Mouse (Mus musculus) c-Kit-negative CD71-positive TER-119-positive erythroid progenitor cells, embryonic 14.5 days (primary cell): ENCODE measurements around the gene Afmid.

Source experiments
- DNase-seq: peaks from one replicate; pipeline ENCODE4 v3.0.0-alpha.2; 2013; ENCODE audit warnings: low read depth, low spot score

Gene Afmid

GRCm38 (mm10) chr11:117879676-117880075 lies 54.0 kb downstream of the Afmid start:
- DNase-seq: no peak

DNA sequence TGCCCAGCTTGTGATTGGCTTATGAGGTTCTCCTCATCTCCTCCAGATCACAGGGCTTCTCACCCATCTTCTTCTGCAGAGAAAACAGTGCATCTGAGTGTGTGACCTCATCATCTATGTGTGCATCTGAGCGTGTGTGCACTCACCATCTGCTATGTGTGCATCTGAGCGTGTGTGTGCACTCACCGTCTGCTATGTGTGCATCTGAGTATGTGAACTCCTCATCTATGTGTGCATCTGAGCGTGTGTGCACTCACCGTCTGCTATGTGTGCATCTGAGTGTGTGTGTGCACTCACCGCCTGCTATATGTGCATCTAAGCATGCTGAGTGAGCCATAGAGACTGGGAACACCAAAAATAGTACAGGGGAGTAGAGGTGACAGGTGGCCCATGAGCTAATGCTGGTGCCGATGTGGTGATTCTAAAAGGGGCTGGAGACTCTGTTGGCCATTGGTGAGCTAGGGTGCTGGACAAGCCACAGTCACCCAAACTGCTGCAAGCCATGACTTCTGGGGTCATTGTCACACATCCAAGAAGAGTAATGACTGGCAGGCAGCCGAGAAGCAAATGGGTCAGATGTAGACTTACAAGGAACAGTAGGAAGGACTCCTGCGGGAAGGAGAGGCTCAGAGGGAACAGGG lies 54.7 kb downstream of the Afmid start:
- no peak for DNase-seq

DNA sequence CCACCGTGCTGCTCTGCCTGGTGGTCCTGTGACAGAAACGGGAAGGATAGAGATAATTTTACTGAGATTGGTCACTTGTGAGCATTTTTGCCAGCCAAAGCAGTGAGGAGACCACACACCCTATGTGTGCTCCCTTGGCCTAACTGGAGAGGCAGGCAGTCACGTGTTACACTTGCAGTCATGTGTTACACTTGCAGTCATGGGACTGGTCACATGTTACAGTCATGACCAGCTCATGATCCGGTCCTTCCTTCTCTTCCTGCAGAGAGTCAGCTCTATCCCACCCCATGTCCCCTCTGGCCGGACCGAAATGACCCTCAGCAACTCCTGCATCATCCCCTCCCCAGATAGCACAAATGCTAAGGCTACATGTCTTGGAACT lies 55.2 kb downstream of the Afmid start:
- DNase-seq: no peak

GRCm38 (mm10) chr11:117881787-117882186 lies 56.1 kb downstream of the Afmid start:
- DNase-seq: no peak

- DNase-seq: no peak
Measured at GRCm38 (mm10) chr11:117882208-117882607, 56.5 kb downstream of the Afmid start.

DNA sequence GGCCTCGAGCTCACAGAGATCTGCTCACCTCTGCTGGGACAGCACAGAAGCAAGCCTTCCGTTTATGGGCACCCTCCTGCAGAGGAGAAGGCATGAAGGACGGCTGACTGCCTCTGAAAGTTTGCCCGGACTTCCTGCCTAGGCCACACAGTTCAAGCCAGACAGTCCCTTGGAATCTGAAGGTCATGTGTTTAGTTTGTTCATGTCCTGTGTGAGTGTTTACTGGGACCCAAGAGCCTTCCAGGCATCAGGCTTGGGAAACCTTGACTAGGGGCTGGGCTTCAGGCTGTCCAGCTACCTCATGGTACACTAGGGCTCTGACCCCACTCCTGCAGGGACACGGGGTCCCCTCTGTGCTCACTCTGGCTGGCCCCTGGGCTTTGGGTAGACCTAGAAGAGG lies 60.3 kb downstream of the Afmid start:
- no peak for DNase-seq

DNA sequence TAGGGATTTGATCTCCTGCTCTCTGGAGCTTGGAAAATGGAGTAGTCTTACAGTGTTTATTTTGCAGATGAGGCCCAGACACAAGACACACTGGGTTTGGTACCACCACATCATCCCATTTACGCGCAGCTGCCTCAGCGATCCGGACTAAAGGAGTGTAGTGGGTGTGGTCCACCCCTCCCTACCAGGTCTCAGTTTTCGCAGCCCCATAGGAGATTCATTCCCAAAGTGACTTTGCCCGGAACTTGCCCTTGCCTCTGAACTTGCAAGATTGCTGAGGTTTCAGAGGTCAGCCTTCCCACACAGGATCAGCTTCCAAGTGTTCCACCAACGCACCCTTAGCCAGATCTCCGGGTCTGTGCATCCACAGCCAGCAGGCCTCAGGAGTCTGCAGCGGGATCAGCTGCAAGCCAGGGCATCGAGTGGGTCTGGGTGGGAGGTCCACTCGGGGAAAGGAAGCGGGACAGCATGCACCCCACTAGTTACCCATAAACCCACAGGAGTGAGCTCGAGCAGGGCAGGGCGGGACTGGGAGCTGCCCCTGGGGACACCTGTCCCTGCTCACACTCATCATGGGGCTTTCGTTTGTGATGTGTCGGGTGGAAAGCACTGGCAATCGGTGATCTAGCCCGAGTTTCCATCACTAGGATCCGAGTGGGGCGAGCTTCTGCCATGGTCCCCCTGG lies 62.6 kb downstream of the Afmid start:
- DNase-seq: no peak

DNA sequence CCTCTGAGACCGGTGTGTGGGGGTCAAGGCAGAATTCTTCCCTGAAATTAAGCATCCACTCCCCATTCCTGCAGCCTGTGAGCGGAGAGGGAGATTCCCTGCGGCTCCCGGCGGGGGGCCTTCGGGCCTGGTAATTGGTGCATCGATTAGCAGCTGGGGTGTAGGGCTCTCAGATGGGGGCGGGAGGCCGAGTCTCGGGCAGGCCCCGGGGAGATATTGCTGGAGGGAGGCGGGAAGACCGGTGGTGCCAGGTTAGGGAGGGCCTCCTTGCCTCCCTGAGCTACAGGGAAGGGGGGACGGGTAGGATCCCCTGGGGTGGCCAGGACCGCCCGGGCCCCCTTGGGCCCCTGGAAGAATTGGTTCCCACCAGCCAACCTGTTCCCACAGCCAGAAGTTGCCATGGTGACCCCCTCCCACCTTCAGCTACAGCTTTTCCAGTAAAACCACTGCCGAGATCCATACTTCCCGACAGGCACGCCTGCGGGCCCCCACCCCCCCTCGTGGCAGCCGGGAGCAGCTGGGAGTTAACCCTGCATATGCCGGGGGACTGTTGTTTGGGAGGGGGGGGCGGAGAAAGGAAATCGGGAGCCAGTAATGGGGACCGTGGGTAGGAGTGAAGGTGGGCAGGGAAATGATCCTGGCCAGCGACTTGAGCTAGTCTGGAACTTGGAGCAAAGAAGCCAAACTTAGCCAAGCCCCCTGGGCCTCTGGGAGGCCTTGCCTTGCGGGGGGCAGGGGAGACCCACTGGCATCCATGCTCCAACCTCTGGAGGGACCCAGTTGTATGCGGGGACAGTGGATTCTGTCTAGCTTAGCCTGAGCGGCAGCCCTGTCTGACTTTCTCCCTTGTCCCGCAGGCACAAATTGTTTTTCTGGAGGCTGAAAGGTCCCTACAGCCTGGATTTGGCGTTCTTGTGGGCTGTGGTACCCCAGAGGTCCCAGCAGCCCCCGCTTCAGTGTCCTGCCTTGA lies 63.4 kb downstream of the Afmid start:
- DNase-seq: no peak
